Mouse (Mus musculus) testis, adult 2 months (tissue): ENCODE measurements at regions not wholly inside any gene's neighbourhood (a gene's known extent, or its start where the extent isn't known, plus 50 kb on each side); places are given as distances from the start of the nearest gene placed in this dataset.

ENCODE experiments used
- CTCF ChIP-seq: fragments of 200-500 bp; IDR thresholded peaks from 2 replicates; pipeline ENCODE4 v1.5.1; 2012; ENCODE audit warnings: low read depth, mild to moderate bottlenecking, inconsistent platforms, low read length, moderate library complexity; ENCODE audit not compliant: control insufficient read depth, insufficient read depth, insufficient replicate concordance
- POLR2A ChIP-seq: fragments of 200-500 bp; IDR thresholded peaks from 2 replicates; pipeline ENCODE4 v1.6.1; 2012; ENCODE audit warnings: low read depth, mild to moderate bottlenecking, inconsistent platforms, low read length, moderate library complexity; ENCODE audit not compliant: control insufficient read depth

DNA sequence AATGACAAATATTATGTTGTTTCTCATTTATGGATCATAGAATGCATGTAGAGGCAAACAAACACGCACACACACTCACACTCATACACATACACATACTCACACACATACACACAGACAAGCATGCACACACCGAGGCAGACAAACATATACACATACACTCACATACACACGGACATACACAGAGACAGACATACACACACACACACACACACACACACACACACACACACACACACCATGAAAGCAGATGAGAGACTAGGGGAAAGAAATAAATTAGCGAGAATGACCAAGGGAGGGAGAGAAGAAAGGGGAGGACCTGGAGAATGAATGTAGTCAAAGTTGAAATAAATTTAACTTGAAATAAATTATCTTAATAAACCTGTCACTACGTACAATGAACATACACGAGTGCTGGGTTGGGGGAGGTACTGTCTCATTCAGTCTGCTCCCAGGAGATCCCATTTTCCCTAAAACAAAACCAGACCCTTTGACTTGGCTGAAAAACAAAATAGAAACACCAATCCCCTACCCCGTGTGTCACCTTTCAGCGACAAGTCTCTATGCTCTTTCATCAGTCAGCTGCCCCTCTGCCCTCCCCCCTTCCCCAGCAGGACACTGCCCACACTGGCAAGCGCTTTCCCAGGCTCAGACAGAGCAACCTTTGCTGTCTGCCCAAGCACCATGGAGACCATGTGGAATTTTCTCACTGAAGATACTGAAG lies 167.7 kb downstream of the Qdpr start:
- no peak for TF ChIP-seq POLR2A
- no peak for TF ChIP-seq CTCF
